Mouse (Mus musculus): ENCODE results near the gene Krt88.

Gene Krt88

GRCm38 (mm10) chr15:101479007-101479665, 31.6 kb downstream of the Krt88 start:
- peak; percentile 75 for DNase-seq (ENCODE audit: extremely low spot score)

GRCm38 (mm10) chr15:101479666-101480060, 32.1 kb downstream of the Krt88 start:
- peak; percentile 20 for DNase-seq (ENCODE audit: extremely low spot score)

- no peak for DNase-seq (ENCODE audit: extremely low spot score)
These were observed 34.5 kb downstream of the Krt88 start for GRCm38 (mm10) chr15:101482056-101482455.

- no peak for DNase-seq (ENCODE audit: extremely low spot score)
These were observed 36.1 kb downstream of the Krt88 start for GRCm38 (mm10) chr15:101483646-101484045.

GRCm38 (mm10) chr15:101484939-101485338, 37.4 kb downstream of the Krt88 start:
- DNase-seq (ENCODE audit: extremely low spot score): no peak

- no peak for DNase-seq (ENCODE audit: extremely low spot score)
These were observed 38.5 kb downstream of the Krt88 start for GRCm38 (mm10) chr15:101485911-101486635.

GRCm38 (mm10) chr15:101491431-101491830, 43.9 kb downstream of the Krt88 start, which contains the start of gene Krt83:
Gene Krt83, minus strand, starts transcription at chr15:101491512.
- DNase-seq (ENCODE audit: extremely low spot score): no peak

GRCm38 (mm10) chr15:101492718-101493117, 45.2 kb downstream of the Krt88 start:
- no peak for DNase-seq (ENCODE audit: extremely low spot score)

GRCm38 (mm10) chr15:101493713-101494112, 46.2 kb downstream of the Krt88 start:
- no peak for DNase-seq (ENCODE audit: extremely low spot score)

- no peak for DNase-seq (ENCODE audit: extremely low spot score)
These were observed 46.7 kb downstream of the Krt88 start for GRCm38 (mm10) chr15:101494203-101494602.

GRCm38 (mm10) chr15:101495266-101495665, 47.7 kb downstream of the Krt88 start:
- DNase-seq (ENCODE audit: extremely low spot score): no peak

- DNase-seq (ENCODE audit: extremely low spot score): peak; percentile 31
These were observed 49.6 kb downstream of the Krt88 start for GRCm38 (mm10) chr15:101497181-101497580.
